Mouse (Mus musculus) MEL (cell line): ENCODE data around the gene Olfr90.

ENCODE experiments used
- CHD1 ChIP-seq: IDR thresholded peaks from 2 replicates; pipeline ENCODE4 v1.6.1; 2012; ENCODE audit warnings: low read depth, mild to moderate bottlenecking, inconsistent platforms, low read length, improper control_type of control experiment
- CHD2 ChIP-seq: IDR thresholded peaks from 2 replicates; pipeline ENCODE4 v1.6.1; 2011; ENCODE audit warnings: low read length, improper control_type of control experiment
- CTCF ChIP-seq, 3 experiments: IDR thresholded peaks in 2 of 3; conservative IDR thresholded peaks in 1 of 3; 2 replicates each; pipeline ENCODE4 v1.5.1; 2011 to 2012; ENCODE audit warnings: low read length in 3 of 3, low read depth in 2 of 3, mild to moderate bottlenecking in 2 of 3, improper control_type of control experiment in 1 of 3, inconsistent platforms in 1 of 3, mixed read lengths in 1 of 3, moderate library complexity in 1 of 3; ENCODE audit not compliant: control insufficient read depth in 1 of 3, insufficient read depth in 1 of 3, poor library complexity in 1 of 3, severe bottlenecking in 1 of 3
- EP300 ChIP-seq, 2 experiments: IDR thresholded peaks; 2 replicates each; pipeline ENCODE4 v1.6.1; 2011; ENCODE audit warnings: improper control_type of control experiment in 2 of 2, low read length in 2 of 2, low read depth in 1 of 2, mild to moderate bottlenecking in 1 of 2
- ETS1 ChIP-seq: IDR thresholded peaks from 2 replicates; pipeline ENCODE4 v1.6.1; 2012; ENCODE audit warnings: low read depth, mild to moderate bottlenecking, inconsistent platforms, low read length, improper control_type of control experiment, moderate library complexity
- GABPA ChIP-seq: IDR thresholded peaks from 2 replicates; pipeline ENCODE4 v1.6.1; 2012; ENCODE audit warnings: low read depth, mild to moderate bottlenecking, inconsistent platforms, low read length, improper control_type of control experiment, moderate library complexity
- POLR2AphosphoS2 ChIP-seq: IDR thresholded peaks from 2 replicates; pipeline ENCODE4 v1.6.1; 2011; ENCODE audit warnings: low read length, improper control_type of control experiment
- TCF12 ChIP-seq: IDR thresholded peaks from 2 replicates; pipeline ENCODE4 v1.6.1; 2014; ENCODE audit warnings: low read depth, mild to moderate bottlenecking, inconsistent platforms, low read length, improper control_type of control experiment, moderate library complexity
- UBTF ChIP-seq: IDR thresholded peaks from 2 replicates; pipeline ENCODE4 v1.6.1; 2012; ENCODE audit warnings: low read depth, mild to moderate bottlenecking, inconsistent platforms, low read length, improper control_type of control experiment, moderate library complexity, borderline replicate concordance; ENCODE audit not compliant: insufficient read depth
- ZNF384 ChIP-seq: IDR thresholded peaks from 2 replicates; pipeline ENCODE4 v1.6.1; 2012; ENCODE audit warnings: low read depth, mild to moderate bottlenecking, inconsistent platforms, low read length, improper control_type of control experiment

GRCm38 (mm10) chr17:37081659-37082058 lies 6.6 kb downstream of the Olfr90 start:
- TF ChIP-seq CTCF (IDR thresholded peaks at IDR 0.05 in 2 of 3, conservative IDR thresholded peaks at IDR 0.05 in 1 of 3; ENCODE audit: control insufficient read depth in 1 of 3, insufficient read depth in 1 of 3, low read depth in 2 of 3, low read length in 3 of 3, poor library complexity in 1 of 3, severe bottlenecking in 1 of 3) (no peak), TCF12 (no peak), UBTF (no peak), ETS1 (no peak), EP300 (IDR thresholded peaks at IDR 0.05; ENCODE audit: low read depth in 1 of 2, low read length in 2 of 2) (no peak), POLR2AphosphoS2 (no peak), ZNF384 (no peak), CHD2 (no peak), CHD1 (no peak), GABPA (no peak)
